Mouse (Mus musculus): Measurements from ENCODE around the gene Ppm1g.

GRCm38 (mm10) chr5:31168630-31169029, 51.9 kb downstream of the Ppm1g start:
- TF ChIP-seq POLR2A (IDR thresholded peaks at IDR 0.05; ENCODE audit: low read depth, low read length) (no peak), CTCF (conservative IDR thresholded peaks at IDR 0.05; ENCODE audit: insufficient read depth, insufficient read length, low read depth, low read length) (no peak)

Data from kidney, adult 2 months (tissue).